Mouse (Mus musculus) liver, adult 2 months (tissue): Measurements from ENCODE around the gene Gm3285.

Experiments
- CTCF ChIP-seq: fragments of 200-500 bp; IDR thresholded peaks from 2 replicates; pipeline ENCODE4 v1.5.1; 2011; ENCODE audit warnings: low read depth, low read length, control low read depth
- POLR2A ChIP-seq: fragments of 200-500 bp; IDR thresholded peaks from 2 replicates; pipeline ENCODE4 v1.6.1; 2011; ENCODE audit warnings: low read length, control low read depth; ENCODE audit not compliant: insufficient read depth; ENCODE audit errors: extremely low read depth

DNA sequence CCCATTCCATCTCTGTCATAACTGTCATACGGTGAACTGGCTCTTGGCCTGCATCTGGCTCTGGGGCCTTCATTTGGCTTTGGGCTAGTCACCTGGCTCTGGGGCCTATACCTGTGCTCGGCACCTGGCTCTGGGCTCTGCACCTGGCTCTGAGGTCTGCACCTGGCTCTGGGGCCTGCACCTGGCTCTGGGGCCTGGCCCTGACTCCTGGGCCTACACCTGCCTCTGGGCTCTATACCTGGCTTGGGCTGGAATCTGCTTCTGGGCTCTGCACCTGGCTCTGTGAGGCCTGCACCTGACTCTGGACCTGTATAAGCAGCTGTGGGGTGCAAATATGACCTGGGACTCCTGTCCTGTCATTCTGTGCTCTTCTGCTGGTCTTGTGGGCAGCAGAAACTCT is 14.2 kb upstream of the Gm3285 start:
- TF ChIP-seq POLR2A (no peak), CTCF (no peak)
